Mouse (Mus musculus): ENCODE results near the gene Eps8. TPM values are rescaled to one million over a fixed set of nuclear protein-coding genes. Genes with fewer than 3 reads are reported as not detected.

Gene Eps8
- polyA plus RNA-seq, 1 experiment from 2014 or later = 45.1 TPM

DNA sequence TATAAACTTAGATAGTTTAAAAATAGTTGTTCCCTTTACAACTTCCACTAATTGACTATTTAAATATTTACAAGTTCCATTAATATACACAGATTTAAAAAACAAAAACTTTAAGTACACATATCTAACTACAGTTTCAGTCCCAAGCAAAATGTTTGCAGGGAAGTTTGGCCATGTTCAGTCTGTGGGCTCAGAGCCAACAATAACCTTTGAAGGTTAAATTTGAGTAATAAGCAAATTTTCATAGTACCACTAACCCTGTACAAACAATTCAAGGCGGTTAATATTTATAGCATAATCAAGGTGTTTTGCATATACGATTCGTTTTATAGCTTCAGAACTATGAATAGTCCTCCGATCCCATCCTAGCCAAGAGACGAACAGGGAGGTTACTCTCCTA is 84.7 kb downstream of the Eps8 start:
- Histone ChIP-seq H3K9me3 (replicated peaks; ENCODE audit: low read length) (no peaks in the 10 kb centered on the region), H3K27ac (peak overlapping the region; percentile 81), H3K27me3 (ENCODE audit: insufficient read depth, low read length) (no peaks in the 10 kb centered on the region), H3K4me2 (ENCODE audit: low read length) (peak overlapping the region; percentile 43), H3K4me1 (replicated peaks; ENCODE audit: insufficient read depth, low read length) (peaks cover 4% of the 10 kb centered on the region; the same call in 1 of the 2 replicates), H3K9ac (ENCODE audit: low read depth, low read length) (0 out of 2 replicates have a peak overlapping the region, but pooled peaks have one; percentile 5), H3K4me3 (replicated peaks; ENCODE audit: low read depth, low read length) (no peak overlapping the region; the same call in 1 of the 2 replicates), H3K36me3 (ENCODE audit: insufficient read depth, low read length) (no peaks in the 10 kb centered on the region)
- no peak for TF ChIP-seq CTCF (IDR thresholded peaks at IDR 0.05; ENCODE audit: low read depth)
- 58% methylated on average over 5 of the region's 5 CpGs for WGBS
- DNase-seq (ENCODE audit: low spot score) = no peak
- no peak for ATAC-seq (replicated peaks; ENCODE audit: low FRiP score, low read depth)

DNA sequence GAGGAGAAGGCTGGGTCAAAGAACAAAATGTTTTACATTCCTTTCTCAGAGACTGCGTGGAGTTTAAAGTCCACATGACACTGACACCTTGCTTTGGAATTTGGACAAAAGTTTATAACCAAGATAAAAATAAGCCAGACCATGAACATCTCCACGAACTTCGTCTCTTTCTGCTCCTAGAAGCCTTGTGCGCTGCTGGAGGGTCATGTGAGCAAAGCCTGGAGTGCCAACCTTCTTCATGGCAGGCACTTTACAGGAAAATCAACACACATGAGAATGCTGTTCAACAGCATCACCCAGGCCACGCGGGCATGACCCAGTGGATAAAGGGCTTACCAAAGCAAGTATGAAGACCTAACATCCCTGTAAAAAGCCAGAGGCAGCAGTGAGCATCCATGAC is 85.6 kb downstream of the Eps8 start:
- H3K4me2 ChIP-seq (ENCODE audit: low read length) = peak overlapping the region; percentile 43

DNA sequence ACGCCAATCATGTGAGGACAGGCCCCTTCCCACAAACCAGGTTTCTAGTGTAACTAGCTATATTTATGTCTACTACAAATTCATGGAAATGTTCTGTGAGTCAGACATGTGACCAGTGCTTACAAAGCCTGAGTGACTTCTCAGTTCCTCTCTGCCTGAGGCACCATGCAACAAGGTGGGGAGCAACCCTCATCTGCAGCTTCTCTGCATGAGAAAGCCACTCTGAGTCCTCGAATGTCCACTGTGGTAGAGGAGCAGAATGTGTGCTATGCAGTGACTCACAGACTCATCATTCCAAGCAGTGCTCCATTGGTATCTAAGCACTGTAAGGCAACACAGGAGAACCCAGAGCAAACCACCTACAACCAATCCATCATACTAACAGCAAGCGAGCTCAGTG is 88.8 kb downstream of the Eps8 start:
- no peak for ATAC-seq (replicated peaks; ENCODE audit: low FRiP score, low read depth)
- no peak for DNase-seq (ENCODE audit: low spot score)

More for the DNA sequence above, 85.6 kb downstream of the Eps8 start:
- peak overlapping the region; percentile 62; the same call in 1 of the 2 replicates for H3K27ac ChIP-seq
- 63% methylated on average over 6 of the region's 6 CpGs for WGBS
- H3K36me3 ChIP-seq (ENCODE audit: insufficient read depth, low read length) = no peaks in the 10 kb centered on the region
- DNase-seq (ENCODE audit: low spot score) (no peak), ATAC-seq (replicated peaks; ENCODE audit: low FRiP score, low read depth) (no peak)
- H3K27me3 ChIP-seq (ENCODE audit: insufficient read depth, low read length) = no peaks in the 10 kb centered on the region
- no peak overlapping the region for H3K4me3 ChIP-seq (replicated peaks; ENCODE audit: low read depth, low read length)
- no peaks in the 10 kb centered on the region for H3K9me3 ChIP-seq (replicated peaks; ENCODE audit: low read length)
- TF ChIP-seq CTCF (IDR thresholded peaks at IDR 0.05; ENCODE audit: low read depth) = no peak
- H3K4me1 ChIP-seq (replicated peaks; ENCODE audit: insufficient read depth, low read length) = peaks cover 4% of the 10 kb centered on the region; the same call in 1 of the 2 replicates
- no peak overlapping the region for H3K9ac ChIP-seq (ENCODE audit: low read depth, low read length)

DNA sequence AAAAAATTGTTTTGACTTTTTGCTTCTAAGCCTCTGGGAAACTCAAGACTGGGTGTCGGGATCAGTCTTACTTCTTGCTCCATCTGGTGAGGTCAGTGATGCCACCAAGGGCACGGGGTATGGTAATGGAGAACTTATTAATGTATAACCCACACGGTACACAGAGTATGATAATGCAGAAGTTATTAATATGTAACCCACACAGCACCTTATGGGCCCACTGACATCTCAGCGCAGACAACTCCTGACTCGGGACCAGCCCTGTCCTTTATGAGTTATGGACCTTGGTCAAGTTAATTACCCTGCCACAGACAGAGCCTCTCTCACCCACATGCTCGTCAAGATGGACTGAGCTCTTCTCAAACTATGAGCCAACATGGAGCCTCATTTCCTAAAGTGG is 89.2 kb downstream of the Eps8 start:
- Histone ChIP-seq H3K9me3 (replicated peaks; ENCODE audit: low read length) (no peaks in the 10 kb centered on the region), H3K4me2 (ENCODE audit: low read length) (no peak overlapping the region), H3K36me3 (ENCODE audit: insufficient read depth, low read length) (no peaks in the 10 kb centered on the region), H3K9ac (ENCODE audit: low read depth, low read length) (no peak overlapping the region), H3K27me3 (ENCODE audit: insufficient read depth, low read length) (no peaks in the 10 kb centered on the region), H3K4me1 (replicated peaks; ENCODE audit: insufficient read depth, low read length) (no peaks in the 10 kb centered on the region), H3K4me3 (replicated peaks; ENCODE audit: low read depth, low read length) (no peak overlapping the region), H3K27ac (peak overlapping the region; percentile 39)
- peak; percentile 41 for DNase-seq (ENCODE audit: low spot score)
- no peak for TF ChIP-seq CTCF (IDR thresholded peaks at IDR 0.05; ENCODE audit: low read depth)
- 65% methylated on average over 6 of the region's 6 CpGs for WGBS
- peak; percentile 93 for ATAC-seq (replicated peaks; ENCODE audit: low FRiP score, low read depth)

More for the DNA sequence above, 88.8 kb downstream of the Eps8 start:
- Histone ChIP-seq H3K27me3 (ENCODE audit: insufficient read depth, low read length) (no peaks in the 10 kb centered on the region), H3K4me1 (replicated peaks; ENCODE audit: insufficient read depth, low read length) (no peaks in the 10 kb centered on the region), H3K27ac (peak overlapping the region; percentile 39), H3K4me2 (ENCODE audit: low read length) (no peak overlapping the region), H3K9me3 (replicated peaks; ENCODE audit: low read length) (no peaks in the 10 kb centered on the region), H3K36me3 (ENCODE audit: insufficient read depth, low read length) (no peaks in the 10 kb centered on the region), H3K9ac (ENCODE audit: low read depth, low read length) (no peak overlapping the region), H3K4me3 (replicated peaks; ENCODE audit: low read depth, low read length) (no peak overlapping the region)
- WGBS = 88% methylated on average over 3 of the region's 3 CpGs
- no peak for TF ChIP-seq CTCF (IDR thresholded peaks at IDR 0.05; ENCODE audit: low read depth)

DNA sequence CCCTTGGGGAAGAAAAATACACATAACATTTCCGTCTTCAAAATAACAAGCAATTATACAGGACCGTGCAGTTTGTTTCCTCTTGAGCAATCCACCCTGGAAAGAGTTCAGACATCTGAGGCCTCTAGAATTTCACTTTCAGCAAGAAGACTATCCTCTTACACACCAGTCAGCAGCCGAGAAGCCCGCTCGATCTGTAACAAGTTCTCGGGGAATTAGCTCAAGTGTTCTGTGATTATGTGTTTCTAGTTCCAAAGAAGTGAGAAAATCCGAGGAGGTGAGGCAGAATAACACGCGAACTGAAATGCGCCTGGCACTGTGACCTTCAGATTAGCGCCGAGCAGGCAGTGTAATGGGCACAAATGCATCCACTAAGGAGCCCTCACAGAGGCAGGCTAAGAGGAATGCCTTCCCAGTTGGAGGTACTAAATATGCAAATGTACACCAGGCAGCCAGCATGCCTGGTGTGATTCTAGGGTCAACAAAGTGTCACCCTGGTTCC is 94.3 kb downstream of the Eps8 start:
- peaks cover 10% of the 10 kb centered on the region; the same call in 1 of the 2 replicates for H3K4me1 ChIP-seq (replicated peaks; ENCODE audit: insufficient read depth, low read length)
- WGBS = 20% methylated on average over 12 of the region's 12 CpGs
- no peak for TF ChIP-seq CTCF (IDR thresholded peaks at IDR 0.05; ENCODE audit: low read depth)
- ATAC-seq (replicated peaks; ENCODE audit: low FRiP score, low read depth) (peak; percentile 46; the same call in 1 of the 2 replicates), DNase-seq (ENCODE audit: low spot score) (peak; percentile 77)
- no peaks in the 10 kb centered on the region for H3K36me3 ChIP-seq (ENCODE audit: insufficient read depth, low read length)
- H3K4me3 ChIP-seq (replicated peaks; ENCODE audit: low read depth, low read length) = no peak overlapping the region
- H3K9ac ChIP-seq (ENCODE audit: low read depth, low read length) = no peak overlapping the region
- peak overlapping the region; percentile 80 for H3K27ac ChIP-seq
- H3K27me3 ChIP-seq (ENCODE audit: insufficient read depth, low read length) = no peaks in the 10 kb centered on the region
- H3K9me3 ChIP-seq (replicated peaks; ENCODE audit: low read length) = no peaks in the 10 kb centered on the region
- H3K4me2 ChIP-seq (ENCODE audit: low read length) = peak overlapping the region; percentile 15; the same call in 1 of the 2 replicates

DNA sequence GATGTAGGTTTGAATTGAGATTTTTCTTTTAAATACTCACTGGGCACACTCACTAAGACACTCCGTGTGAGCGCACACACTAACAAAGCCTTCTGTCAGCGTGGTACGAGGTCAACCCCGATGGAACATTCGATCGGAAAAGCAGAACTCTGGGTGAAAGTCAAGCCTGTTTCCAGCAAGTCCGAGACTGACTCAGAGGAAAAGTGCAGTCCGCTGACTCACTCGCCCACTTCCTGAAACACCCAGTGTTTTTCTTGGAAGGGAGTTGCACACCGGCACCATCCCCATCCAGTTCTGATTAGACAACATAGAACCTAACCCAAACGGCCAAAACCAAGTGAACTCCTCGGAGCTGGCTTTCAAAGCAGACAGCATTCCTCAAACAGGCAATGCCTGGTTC is 95.8 kb downstream of the Eps8 start:
- DNase-seq (ENCODE audit: low spot score) (peak; percentile 45), ATAC-seq (replicated peaks; ENCODE audit: low FRiP score, low read depth) (no peak)
- Histone ChIP-seq H3K27me3 (ENCODE audit: insufficient read depth, low read length) (no peaks in the 10 kb centered on the region), H3K4me1 (replicated peaks; ENCODE audit: insufficient read depth, low read length) (peaks cover 10% of the 10 kb centered on the region; the same call in 1 of the 2 replicates), H3K9me3 (replicated peaks; ENCODE audit: low read length) (no peaks in the 10 kb centered on the region), H3K27ac (no peak overlapping the region; the same call in 1 of the 2 replicates), H3K4me3 (replicated peaks; ENCODE audit: low read depth, low read length) (no peak overlapping the region), H3K36me3 (ENCODE audit: insufficient read depth, low read length) (no peaks in the 10 kb centered on the region), H3K9ac (ENCODE audit: low read depth, low read length) (no peak overlapping the region), H3K4me2 (ENCODE audit: low read length) (no peak overlapping the region; the same call in 1 of the 2 replicates)
- WGBS = 58% methylated on average over 13 of the region's 13 CpGs
- no peak for TF ChIP-seq CTCF (IDR thresholded peaks at IDR 0.05; ENCODE audit: low read depth)
